Mouse (Mus musculus) bone marrow macrophage, adult 2 months (primary cell): ENCODE results near the gene Med13l. TPM values are rescaled to one million over a fixed set of nuclear protein-coding genes. Genes with fewer than 3 reads are reported as not detected.

Experiments
- H3K27ac ChIP-seq: 2 replicates; pipeline ENCODE4 v1.5.1; 2012; ENCODE audit warnings: low read depth, low read length; ENCODE audit not compliant: insufficient read depth
- H3K4me1 ChIP-seq: 2 replicates; pipeline ENCODE4 v1.6.1; 2012; ENCODE audit warnings: low read length; ENCODE audit not compliant: control insufficient read depth, insufficient read depth
- H3K4me3 ChIP-seq: 2 replicates; pipeline ENCODE4 v1.5.1; 2012; ENCODE audit warnings: mild to moderate bottlenecking, low read length, moderate library complexity; ENCODE audit not compliant: insufficient read depth
- CTCF ChIP-seq: IDR thresholded peaks from 2 replicates; pipeline ENCODE4 v1.5.1; 2012; ENCODE audit warnings: low read depth, mild to moderate bottlenecking, low read length, moderate library complexity
- POLR2A ChIP-seq: IDR thresholded peaks from 2 replicates; pipeline ENCODE4 v1.6.1; 2012; ENCODE audit warnings: mild to moderate bottlenecking, low read depth, low read length, borderline replicate concordance
- polyA plus RNA-seq: library from polyadenylated mRNA; stranded (reverse); fragments of >200 nt; gene quantifications from 2 replicates; pipeline ENCODE4 v1.2.4, GENCODE M21; 2012; ENCODE audit not compliant: missing spikeins, insufficient read depth, insufficient read length

The Med13l gene
- polyA plus RNA-seq, 1 experiment: 25.5 TPM

GRCm38 (mm10) chr5:118789226-118789625 lies 228.7 kb downstream of the Med13l start:
- Histone ChIP-seq H3K4me3 (no peak overlapping the region), H3K4me1 (no peaks in the 10 kb centered on the region), H3K27ac (no peak overlapping the region)
- TF ChIP-seq CTCF (no peak), POLR2A (no peak)

GRCm38 (mm10) chr5:118789776-118790175 lies 229.3 kb downstream of the Med13l start:
- no peak for TF ChIP-seq POLR2A
- TF ChIP-seq CTCF: no peak
- no peak overlapping the region for H3K27ac ChIP-seq
- no peak overlapping the region for H3K4me3 ChIP-seq
- H3K4me1 ChIP-seq: no peaks in the 10 kb centered on the region

GRCm38 (mm10) chr5:118797811-118798210 lies 237.3 kb downstream of the Med13l start:
- no peak overlapping the region for H3K27ac ChIP-seq
- no peaks in the 10 kb centered on the region for H3K4me1 ChIP-seq
- no peak for TF ChIP-seq CTCF
- no peak for TF ChIP-seq POLR2A
- H3K4me3 ChIP-seq: no peak overlapping the region

GRCm38 (mm10) chr5:118801592-118801991 lies 241.1 kb downstream of the Med13l start:
- Histone ChIP-seq H3K27ac (no peak overlapping the region), H3K4me3 (no peak overlapping the region), H3K4me1 (no peaks in the 10 kb centered on the region)
- TF ChIP-seq CTCF (no peak), POLR2A (no peak)

GRCm38 (mm10) chr5:118802036-118802435 lies 241.6 kb downstream of the Med13l start:
- no peaks in the 10 kb centered on the region for H3K4me1 ChIP-seq
- H3K4me3 ChIP-seq: no peak overlapping the region
- no peak overlapping the region for H3K27ac ChIP-seq
- no peak for TF ChIP-seq POLR2A
- no peak for TF ChIP-seq CTCF

GRCm38 (mm10) chr5:118808946-118809345 lies 248.5 kb downstream of the Med13l start:
- H3K27ac ChIP-seq: no peak overlapping the region
- H3K4me3 ChIP-seq: no peak overlapping the region
- no peak for TF ChIP-seq CTCF
- TF ChIP-seq POLR2A: no peak

GRCm38 (mm10) chr5:118809588-118809987 lies 249.1 kb downstream of the Med13l start:
- Histone ChIP-seq H3K4me1 (no peaks in the 10 kb centered on the region; the same call in 1 of the 2 replicates), H3K27ac (no peak overlapping the region), H3K4me3 (no peak overlapping the region)
- TF ChIP-seq POLR2A (no peak), CTCF (no peak)

More at GRCm38 (mm10) chr5:118808946-118809345, 248.5 kb downstream of the Med13l start:
- no peaks in the 10 kb centered on the region; the same call in 1 of the 2 replicates for H3K4me1 ChIP-seq

GRCm38 (mm10) chr5:118811690-118812089 lies 251.2 kb downstream of the Med13l start:
- TF ChIP-seq POLR2A: no peak
- no peak for TF ChIP-seq CTCF
- Histone ChIP-seq H3K27ac (no peak overlapping the region), H3K4me3 (no peak overlapping the region), H3K4me1 (no peaks in the 10 kb centered on the region; the same call in 1 of the 2 replicates)

- no peaks in the 10 kb centered on the region; the same call in 1 of the 2 replicates for H3K4me1 ChIP-seq
Measured at GRCm38 (mm10) chr5:118812421-118812820, 251.9 kb downstream of the Med13l start.

GRCm38 (mm10) chr5:118812947-118813401 lies 252.5 kb downstream of the Med13l start:
- no peak overlapping the region for H3K4me3 ChIP-seq
- no peak for TF ChIP-seq CTCF
- no peak for TF ChIP-seq POLR2A
- H3K27ac ChIP-seq: no peak overlapping the region
- no peaks in the 10 kb centered on the region; the same call in 1 of the 2 replicates for H3K4me1 ChIP-seq

More at GRCm38 (mm10) chr5:118812421-118812820, 251.9 kb downstream of the Med13l start:
- no peak for TF ChIP-seq POLR2A
- TF ChIP-seq CTCF: no peak
- no peak overlapping the region for H3K4me3 ChIP-seq
- no peak overlapping the region for H3K27ac ChIP-seq
